In genomic region chr11:49237532-49237931, GRCm38 (mm10) we compare ENCODE assay signal across 25 mouse cellular contexts. TPM values are rescaled to one million over a fixed set of nuclear protein-coding genes. Genes with fewer than 3 reads are reported as not detected.
DNase-seq lines count a peak whose midpoint lies in the region; ATAC-seq and TF ChIP-seq lines count a peak whose summit lies in the region.
"Had no signal": no experiment of that assay in that cellular context is flagged by ENCODE, and none has a peak within 500 bp of the region (broad histone marks: within the 10 kb centered on the region; RNA-seq: fewer than 3 reads in every experiment).

No protein-coding gene starts in this region.

- no peaks in the 10 kb centered on the region for H3K36me3 ChIP-seq in spleen, adult 2 months (ENCODE audit: control insufficient read depth, insufficient read depth, low read length)
- H3K36me3 ChIP-seq in intestine, postnatal 0 days (ENCODE audit: control insufficient read depth, insufficient read depth): no peaks in the 10 kb centered on the region
- H3K36me3 ChIP-seq in splenic B cell, adult 2 months (ENCODE audit: control insufficient read depth, insufficient read depth, low read length, poor library complexity, severe bottlenecking): no peaks in the 10 kb centered on the region
- no peaks in the 10 kb centered on the region for H3K36me3 ChIP-seq in kidney, embryonic 15.5 days
- H3K36me3 ChIP-seq: embryonic facial prominence, embryonic 13.5 days; forebrain, embryonic 15.5 days; hindbrain, embryonic 10.5 days; midbrain, embryonic 12.5 days; neural tube, embryonic 15.5 days had no signal

- TF ChIP-seq POLR2A in spleen, adult 2 months (IDR thresholded peaks at IDR 0.05; ENCODE audit: low read depth, low read length): no peak

- peaks cover 9% of the 10 kb centered on the region; the same call in 1 of the 2 replicates for H3K4me1 ChIP-seq in spleen, adult 2 months (ENCODE audit: control insufficient read depth, insufficient read depth, insufficient read length)
- no peaks in the 10 kb centered on the region for H3K4me1 ChIP-seq in intestine, postnatal 0 days (replicated peaks; ENCODE audit: control insufficient read depth, insufficient read depth, low read length)
- no peaks in the 10 kb centered on the region for H3K4me1 ChIP-seq in kidney, embryonic 15.5 days
- H3K4me1 ChIP-seq: forebrain, embryonic 15.5 days; hindbrain, embryonic 10.5 days; midbrain, embryonic 12.5 days; neural tube, embryonic 15.5 days had no signal

- no peaks in the 10 kb centered on the region for H3K9me3 ChIP-seq in intestine, postnatal 0 days (ENCODE audit: control insufficient read depth)
- 0 out of 2 replicates have a peak, but pooled peaks cover 3% of the 10 kb centered on the region for H3K9me3 ChIP-seq in kidney, embryonic 15.5 days (replicated peaks)
- H3K9me3 ChIP-seq: embryonic facial prominence, embryonic 13.5 days; forebrain, embryonic 15.5 days; hindbrain, embryonic 10.5 days; midbrain, embryonic 12.5 days; neural tube, embryonic 15.5 days had no signal

- ATAC-seq in intestine, postnatal 0 days: no peak
- ATAC-seq in kidney, embryonic 15.5 days (replicated peaks; ENCODE audit: low FRiP score): no peak
- ATAC-seq: forebrain, embryonic 15.5 days had no signal

- no peaks in the 10 kb centered on the region for H3K27me3 ChIP-seq in spleen, adult 2 months (ENCODE audit: control insufficient read depth, insufficient read depth, low read length)
- H3K27me3 ChIP-seq in intestine, postnatal 0 days (replicated peaks; ENCODE audit: control insufficient read depth, insufficient read depth, low read length): no peaks in the 10 kb centered on the region
- H3K27me3 ChIP-seq in splenic B cell, adult 2 months (ENCODE audit: control insufficient read depth, insufficient read depth, low read length, poor library complexity, severe bottlenecking): no peaks in the 10 kb centered on the region
- no peaks in the 10 kb centered on the region for H3K27me3 ChIP-seq in kidney, embryonic 15.5 days
- H3K27me3 ChIP-seq: embryonic facial prominence, embryonic 13.5 days; forebrain, embryonic 15.5 days; midbrain, embryonic 12.5 days; neural tube, embryonic 15.5 days had no signal

- no peak overlapping the region for H3K9ac ChIP-seq in intestine, postnatal 0 days (ENCODE audit: low read depth, low read length)
- no peak overlapping the region for H3K9ac ChIP-seq in kidney, embryonic 15.5 days
- H3K9ac ChIP-seq: embryonic facial prominence, embryonic 13.5 days; forebrain, embryonic 15.5 days; lung, embryonic 14.5 days; midbrain, embryonic 12.5 days; neural tube, embryonic 15.5 days had no signal

- peak overlapping the region; percentile 62; the same call in 1 of the 2 replicates for H3K27ac ChIP-seq in spleen, adult 2 months (ENCODE audit: insufficient read depth, low read length)
- no peak overlapping the region for H3K27ac ChIP-seq in intestine, postnatal 0 days (ENCODE audit: low read depth, low read length)
- no peak overlapping the region for H3K27ac ChIP-seq in kidney, embryonic 15.5 days
- H3K27ac ChIP-seq: embryonic facial prominence, embryonic 13.5 days; forebrain, embryonic 15.5 days; hindbrain, embryonic 10.5 days; midbrain, embryonic 12.5 days; neural tube, embryonic 15.5 days had no signal

- WGBS in spleen, adult 2 months: 39% methylated on average over 2 of the region's 2 CpGs
- 18% methylated on average over 2 of the region's 2 CpGs for WGBS in intestine, postnatal 0 days
- WGBS in kidney, embryonic 15.5 days: 64% methylated on average over 2 of the region's 2 CpGs

- no peak overlapping the region for H3K4me3 ChIP-seq in spleen, adult 2 months (ENCODE audit: extremely low read depth, insufficient read depth, insufficient read length)
- no peak overlapping the region for H3K4me3 ChIP-seq in intestine, postnatal 0 days (ENCODE audit: low read depth, low read length)
- H3K4me3 ChIP-seq in kidney, embryonic 15.5 days (replicated peaks): no peak overlapping the region
- H3K4me3 ChIP-seq: embryonic facial prominence, embryonic 13.5 days; forebrain, embryonic 15.5 days; hindbrain, embryonic 10.5 days; midbrain, embryonic 12.5 days; myocyte; neural tube, embryonic 15.5 days had no signal

- DNase-seq in heart, adult 11 months: peak; percentile 89
- DNase-seq in heart, adult 8-10 months (ENCODE audit: low spot score): no peak
- DNase-seq in spleen, adult 2 months (ENCODE audit: low read depth in 1 of 2, low spot score in 2 of 2): no peak
- DNase-seq in spleen, postnatal 14 days (ENCODE audit: low spot score in 2 of 2): no peak
- peak; percentile 49 for DNase-seq in splenic B cell, adult 2 months (ENCODE audit: low read depth, low spot score)
- no peak for DNase-seq in kidney, adult 11 months
- DNase-seq: adrenal gland, postnatal 36 days; cerebellum, adult 8-10 months; lung, postnatal 36 days; right cerebral cortex, postnatal 14 days; thymus, postnatal 14 days had no signal

- no peak for TF ChIP-seq CTCF in spleen, adult 2 months (IDR thresholded peaks at IDR 0.05; ENCODE audit: extremely low read depth, insufficient read depth, insufficient read length, insufficient replicate concordance)
- TF ChIP-seq CTCF in intestine, postnatal 0 days (IDR thresholded peaks at IDR 0.05; ENCODE audit: low read depth): no peak

- peak overlapping the region; percentile 24 for H3K4me2 ChIP-seq in intestine, postnatal 0 days (replicated peaks; ENCODE audit: low read depth)
- no peak overlapping the region for H3K4me2 ChIP-seq in kidney, embryonic 15.5 days
- H3K4me2 ChIP-seq: embryonic facial prominence, embryonic 13.5 days; forebrain, embryonic 15.5 days; lung, embryonic 14.5 days; midbrain, embryonic 12.5 days; neural tube, embryonic 15.5 days had no signal

RNA-seq across cellular contexts. Expression of gene Mgat1, which starts 6.5 kb away (rescaled TPM):
- 10 to 100 TPM; 62.4 to 80.4 (median 68.8) TPM for total RNA-seq in heart, adult 8-10 months (2022)
- 222 and 255 TPM in 2 replicates for polyA plus RNA-seq in spleen, adult 2 months (2012; rRNA removed)
- polyA plus RNA-seq in intestine, postnatal 0 days (2015; fragmentation: Nextera tagmentation; extraction: Ambion mirVana): 59.0 and 62.2 TPM in 2 replicates
- 66.7 and 75.0 TPM in 2 replicates for polyA plus RNA-seq in kidney, embryonic 15.5 days (2015; fragmentation: Nextera tagmentation; extraction: Ambion mirVana)

RNA-seq across cellular contexts. Expression of gene Zfp62, which starts 34.4 kb away (rescaled TPM):
- 10 to 100 TPM; 25.0 to 31.7 (median 27.1) TPM for total RNA-seq in heart, adult 8-10 months (2022)
- 1.4 and 2.4 TPM in 2 replicates for polyA plus RNA-seq in spleen, adult 2 months (2012; rRNA removed)
- 8.4 TPM in 2 replicates for polyA plus RNA-seq in intestine, postnatal 0 days (2015; fragmentation: Nextera tagmentation; extraction: Ambion mirVana)
- 40.5 and 41.9 TPM in 2 replicates for polyA plus RNA-seq in kidney, embryonic 15.5 days (2015; fragmentation: Nextera tagmentation; extraction: Ambion mirVana)

RNA-seq across cellular contexts. Expression of gene Olfr1393, which starts 40.6 kb away (rescaled TPM):
- under 1 TPM; 0.41 to 0.50 (median 0.43) TPM for total RNA-seq in heart, adult 8-10 months (2022)
- polyA plus RNA-seq in spleen, adult 2 months (2012; rRNA removed): 0.06 TPM in 2 replicates
- 0.16 TPM in 1 of 2 replicates, not detected in the other for polyA plus RNA-seq in intestine, postnatal 0 days (2015; fragmentation: Nextera tagmentation; extraction: Ambion mirVana)
- polyA plus RNA-seq in kidney, embryonic 15.5 days (2015; fragmentation: Nextera tagmentation; extraction: Ambion mirVana): not detected in 2 replicates
- total RNA-seq: adrenal gland, postnatal 36 days; layer of hippocampus, postnatal 25 days; MEL had no signal
- polyA plus RNA-seq: embryonic facial prominence, embryonic 13.5 days; forebrain, embryonic 15.5 days; hindbrain, embryonic 10.5 days; kidney, embryonic 16.5 days; lung, embryonic 14.5 days; myocyte; neural tube, embryonic 15.5 days had no signal

RNA-seq across cellular contexts. Expression of gene Olfr1392, which starts 47.5 kb away (rescaled TPM):
- not detected for total RNA-seq in heart, adult 8-10 months (2022)
- polyA plus RNA-seq in spleen, adult 2 months (2012; rRNA removed): not detected in 2 replicates
- polyA plus RNA-seq in intestine, postnatal 0 days (2015; fragmentation: Nextera tagmentation; extraction: Ambion mirVana): 0.08 TPM in 1 of 2 replicates, not detected in the other
- 0.10 and 0.15 TPM in 2 replicates for polyA plus RNA-seq in kidney, embryonic 15.5 days (2015; fragmentation: Nextera tagmentation; extraction: Ambion mirVana)
- total RNA-seq: adrenal gland, postnatal 36 days; gastrocnemius, postnatal 4 days; layer of hippocampus, postnatal 25 days; MEL had no signal
- polyA plus RNA-seq: embryonic facial prominence, embryonic 13.5 days; forebrain, embryonic 15.5 days; heart, embryonic 14.5 days; kidney, embryonic 16.5 days; lung, embryonic 14.5 days; myocyte; neural tube, embryonic 15.5 days had no signal

RNA-seq across cellular contexts. Expression of gene Btnl9, which starts 50.6 kb away (rescaled TPM):
- total RNA-seq in heart, adult 8-10 months (2022): 10 to 100 TPM; 22.6 to 28.5 (median 23.8) TPM
- polyA plus RNA-seq in spleen, adult 2 months (2012; rRNA removed): 3.9 and 6.9 TPM in 2 replicates
- polyA plus RNA-seq in intestine, postnatal 0 days (2015; fragmentation: Nextera tagmentation; extraction: Ambion mirVana): 0.75 and 0.86 TPM in 2 replicates
- polyA plus RNA-seq in kidney, embryonic 15.5 days (2015; fragmentation: Nextera tagmentation; extraction: Ambion mirVana): 2.6 and 5.6 TPM in 2 replicates
- total RNA-seq: layer of hippocampus, postnatal 25 days; MEL had no signal
- polyA plus RNA-seq: forebrain, embryonic 15.5 days; hindbrain, embryonic 10.5 days; midbrain, embryonic 12.5 days; myocyte had no signal

Comparison
In these comparisons a context has a peak if more than half of its experiments do, and no peak if none do; other contexts are left out.
1. DNase-seq: peak in heart, adult 11 months (single experiment) and splenic B cell, adult 2 months (single experiment); none in heart, adult 8-10 months (single experiment), spleen, adult 2 months (0 of 2), spleen, postnatal 14 days (0 of 2) and kidney, adult 11 months (single experiment).